Mouse (Mus musculus) thymus, postnatal 4 days (tissue): ENCODE measurements around the gene Gm35549.
A peak's percentile ranks its signal among the peaks of the same experiment; 100 is the strongest.
"Not testable (repeated sequence)": the region's sequence is repeated elsewhere in the genome, so short reads cannot be mapped to it uniquely, and the experiment has no call there.

ENCODE experiments used
- DNase-seq: peaks from one replicate; pipeline ENCODE4 v3.0.0; 2021

The Gm35549 gene

DNA sequence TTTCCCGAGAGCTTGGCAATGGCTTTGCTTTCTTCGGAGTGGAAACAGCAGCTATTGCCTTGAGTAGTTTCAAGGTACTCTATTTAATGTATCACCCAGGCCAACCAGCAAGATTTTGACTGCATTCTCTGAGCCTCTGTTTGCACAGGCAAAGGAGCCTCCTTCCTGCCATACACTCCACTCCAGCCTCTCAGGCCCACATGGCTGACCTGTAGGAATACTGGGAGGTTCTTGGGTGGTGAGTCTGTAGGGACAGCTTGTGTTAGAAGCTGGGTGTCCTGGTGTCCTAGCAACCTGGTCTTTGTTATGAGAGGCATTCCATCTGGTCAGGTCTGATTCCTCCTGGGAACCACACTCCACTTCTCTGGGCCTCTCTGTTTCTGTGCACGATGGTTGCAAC is at the start of gene Gm35549:
Gene Gm35549 (minus strand): TSS at position 276 of the 400 bp plus-strand sequence.
- DNase-seq, result no peak

DNA sequence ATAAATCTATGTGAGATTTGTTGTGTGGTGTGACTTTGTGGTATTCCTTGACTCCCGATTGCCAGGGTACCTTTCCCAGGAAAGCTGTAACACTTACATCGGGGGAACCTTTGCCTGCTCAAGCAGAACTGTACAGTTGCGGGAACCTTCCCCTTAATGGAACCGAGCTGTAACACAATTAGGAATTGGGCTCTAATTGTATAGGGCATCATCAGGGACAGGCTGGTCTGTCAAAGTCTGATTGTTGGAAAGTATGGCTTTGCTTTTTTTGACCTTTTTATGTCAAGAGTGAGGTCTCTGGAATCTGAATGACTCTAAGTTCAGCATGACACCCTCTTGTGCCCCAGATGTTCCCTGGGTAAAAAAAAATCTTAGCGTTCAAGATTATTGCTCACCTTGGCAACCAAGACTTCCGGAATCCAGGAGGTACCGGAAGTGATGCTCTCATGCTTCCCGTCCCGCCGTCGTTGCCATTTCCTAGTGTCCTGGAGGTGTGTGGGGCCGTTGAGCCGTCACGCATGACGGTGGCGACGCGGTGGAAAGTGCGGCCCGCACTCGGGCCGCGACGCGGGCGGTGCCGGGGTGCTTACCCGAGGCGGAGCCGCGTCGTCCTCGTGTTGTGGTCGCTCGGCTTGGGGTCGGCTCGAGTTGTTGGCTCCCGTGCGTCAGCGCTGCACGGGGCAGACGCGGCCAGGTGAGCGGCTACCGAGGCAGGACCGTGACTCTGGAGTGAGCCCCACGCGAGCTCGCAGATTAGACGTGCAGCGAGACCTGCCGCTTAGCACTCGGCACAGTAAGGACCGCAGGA is 42.7 kb upstream of the Gm35549 start:
- peak; percentile 71 for DNase-seq

DNA sequence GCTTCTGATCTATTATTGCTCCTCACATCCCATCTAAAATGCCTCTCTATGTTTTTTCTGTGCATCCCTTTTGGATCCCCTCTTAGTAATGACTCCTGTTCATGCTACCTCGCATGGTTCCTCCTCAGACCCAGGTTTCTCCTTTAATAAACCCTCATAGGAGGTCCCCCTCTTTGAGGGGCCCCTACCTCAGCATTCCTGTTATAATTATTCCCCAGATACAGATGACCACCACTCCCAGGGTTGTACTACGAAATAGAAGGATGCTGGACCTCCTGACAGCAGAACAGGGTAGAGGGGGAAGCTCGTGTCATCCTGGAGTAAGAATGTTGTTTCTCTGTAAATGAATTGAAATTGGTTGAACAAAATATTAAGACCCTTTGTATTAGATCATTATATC is 41.5 kb upstream of the Gm35549 start, which contains the start of gene Zkscan7:
Gene Zkscan7 (plus strand): TSS at position 301 of the 400 bp plus-strand sequence.
- no peak for DNase-seq

DNA sequence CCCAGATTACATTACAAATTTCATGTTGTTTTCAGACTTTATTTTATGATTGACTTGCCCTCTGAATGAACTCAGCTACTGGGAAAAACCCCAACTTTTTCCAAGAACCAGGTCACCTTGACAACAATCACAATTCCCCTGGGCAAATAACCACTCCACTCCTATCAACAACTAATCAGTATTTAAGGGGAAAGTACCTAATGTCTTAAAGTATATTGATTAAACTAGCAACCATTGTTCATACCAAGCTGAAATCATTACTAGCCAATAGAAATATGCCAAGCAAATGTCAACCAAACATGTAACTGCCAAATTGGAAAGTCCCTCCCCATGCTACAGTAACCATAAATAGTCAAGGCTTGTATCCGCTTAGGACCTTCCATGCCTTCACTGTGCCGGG is 31.3 kb upstream of the Gm35549 start:
- DNase-seq, result no peak

DNA sequence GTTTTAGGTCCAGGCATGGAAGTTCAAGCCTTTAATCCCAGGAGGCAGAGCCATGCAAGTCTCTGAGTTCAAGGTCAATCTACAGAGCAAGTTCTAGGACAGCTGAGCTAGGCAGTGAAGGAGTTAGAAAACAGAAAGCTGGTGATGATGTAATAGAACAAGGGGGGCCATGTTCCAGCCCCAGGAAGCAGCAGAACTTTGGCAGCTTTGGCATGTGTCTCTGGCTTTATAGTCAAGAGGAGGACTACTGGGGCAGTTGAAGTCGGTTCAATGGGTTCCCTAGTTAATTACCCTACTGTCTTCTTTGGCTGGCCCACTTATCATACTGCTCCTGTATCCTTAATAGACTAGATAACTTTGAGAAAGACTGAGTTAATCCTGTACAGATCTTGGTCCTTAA is 30.8 kb upstream of the Gm35549 start:
- no peak for DNase-seq

DNA sequence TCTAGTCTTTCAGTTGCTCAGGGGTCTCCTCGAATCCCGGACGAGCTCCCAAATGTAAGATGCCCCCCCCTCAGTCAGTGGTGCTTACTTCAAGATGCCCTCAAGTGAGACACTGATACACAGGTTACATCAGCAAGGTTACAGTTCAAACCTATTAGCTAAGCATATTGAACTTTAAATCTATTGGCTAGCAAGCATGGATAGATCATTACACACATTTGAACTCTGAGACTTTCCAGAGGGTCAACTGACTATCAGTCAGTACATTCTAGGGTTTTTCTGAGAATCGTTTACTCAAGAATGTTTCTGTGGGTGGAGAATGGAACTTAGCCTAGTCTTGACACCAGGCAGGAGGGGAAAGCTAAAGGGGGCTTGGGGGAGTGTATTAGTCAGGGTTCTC is 28.8 kb upstream of the Gm35549 start:
- no peak for DNase-seq

DNA sequence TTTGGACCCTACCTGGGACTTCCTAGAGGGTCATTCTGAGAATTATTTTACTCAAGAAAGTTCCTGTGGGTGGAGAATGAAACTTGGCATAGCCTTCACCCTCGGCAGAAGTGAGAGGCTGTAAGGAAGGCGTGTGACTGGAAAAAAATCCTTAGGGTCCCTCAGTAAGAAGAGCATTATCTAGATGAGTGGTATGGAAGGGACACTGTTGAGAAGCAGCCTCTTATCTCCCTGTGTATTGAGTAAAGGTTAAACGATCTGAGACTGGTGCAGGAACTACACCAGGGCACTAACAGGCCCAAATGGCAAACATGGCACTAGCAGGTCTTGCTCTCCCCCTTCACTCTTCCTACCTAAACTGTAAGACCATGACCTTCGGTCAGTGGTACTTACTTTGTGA is 22.4 kb upstream of the Gm35549 start:
- DNase-seq, result no peak

DNA sequence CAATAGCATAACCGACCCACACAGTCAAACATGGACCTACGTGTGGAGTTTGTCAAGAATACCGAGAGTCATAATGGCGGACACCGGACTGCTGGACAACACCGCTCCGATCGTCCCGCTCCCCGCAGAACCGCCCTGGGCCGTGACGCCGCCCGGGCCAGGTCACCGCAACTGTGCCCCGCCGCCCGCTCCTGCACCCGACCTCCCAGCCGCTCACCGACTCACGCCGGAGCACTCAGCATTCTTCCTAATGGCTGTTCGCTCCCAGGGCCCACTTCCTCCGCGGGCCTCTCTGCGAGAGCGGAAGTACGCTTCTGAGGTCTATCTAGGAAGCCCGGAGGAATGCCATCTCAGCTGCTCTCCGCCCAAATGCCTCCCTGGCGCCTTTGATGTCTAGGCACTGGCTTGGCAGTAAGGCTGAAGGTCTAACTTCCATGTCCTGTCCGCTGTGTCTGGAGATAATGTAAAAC is 21.9 kb upstream of the Gm35549 start, which contains the start of gene Zfp445:
Gene Zfp445 (minus strand): TSS at position 310 of the 470 bp plus-strand sequence.
- peak; percentile 80 for DNase-seq

DNA sequence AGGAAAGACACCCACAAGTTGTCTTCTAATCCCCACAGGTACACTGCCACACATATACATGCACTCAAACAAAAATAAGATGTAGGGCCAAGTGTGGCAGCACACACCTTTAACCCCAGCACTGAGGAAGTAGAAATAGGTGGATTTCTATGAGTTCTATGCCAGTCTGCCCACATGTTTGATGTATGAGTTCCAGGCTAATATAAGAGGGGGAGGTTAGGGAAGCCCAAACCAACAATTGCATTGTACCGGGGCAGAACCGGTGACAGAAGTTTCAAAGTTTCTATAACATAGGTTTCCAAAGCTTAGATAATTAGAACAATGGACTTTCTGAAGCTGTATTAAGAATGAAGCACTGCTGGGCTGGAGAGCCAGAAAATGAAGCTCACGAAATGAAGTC is 21.0 kb upstream of the Gm35549 start:
- no peak for DNase-seq

DNA sequence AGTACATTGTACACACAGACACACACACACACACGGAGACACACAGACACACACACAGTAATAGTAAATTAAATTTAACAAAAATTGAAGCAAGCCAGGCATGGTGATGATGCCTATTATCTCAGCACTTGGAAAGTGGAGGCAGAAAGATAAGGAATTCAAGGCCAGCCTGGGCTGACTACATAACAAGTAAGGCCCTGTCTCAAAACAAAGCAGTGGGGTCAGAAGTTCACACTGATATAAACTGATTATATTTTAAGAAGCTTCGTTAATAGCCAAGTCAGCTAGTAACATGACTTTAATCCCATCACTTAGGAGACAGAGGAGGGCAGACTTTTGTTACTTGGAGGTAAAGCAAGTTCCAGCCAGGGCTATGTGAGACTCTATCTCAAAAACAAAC is 19.9 kb upstream of the Gm35549 start:
- DNase-seq, result no peak

DNA sequence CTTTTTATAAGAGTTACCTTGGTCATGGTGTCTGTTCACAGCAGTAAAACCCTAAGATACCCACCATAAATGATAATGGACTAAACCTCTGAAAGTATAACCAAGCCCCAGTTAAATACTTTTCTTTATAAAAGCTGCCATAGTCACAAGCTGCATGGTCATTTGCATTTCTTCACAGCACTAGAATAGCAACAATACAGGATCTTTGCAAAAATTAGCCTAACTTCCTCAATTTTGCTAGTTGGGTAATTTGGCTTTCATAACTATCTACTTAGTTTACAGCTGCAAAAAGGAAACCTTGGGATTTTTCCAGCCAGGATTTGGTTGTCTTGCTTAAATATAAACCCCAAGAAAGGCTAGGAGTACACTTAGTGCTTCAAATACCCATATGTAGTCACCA is 16.9 kb upstream of the Gm35549 start:
- no peak for DNase-seq

DNA sequence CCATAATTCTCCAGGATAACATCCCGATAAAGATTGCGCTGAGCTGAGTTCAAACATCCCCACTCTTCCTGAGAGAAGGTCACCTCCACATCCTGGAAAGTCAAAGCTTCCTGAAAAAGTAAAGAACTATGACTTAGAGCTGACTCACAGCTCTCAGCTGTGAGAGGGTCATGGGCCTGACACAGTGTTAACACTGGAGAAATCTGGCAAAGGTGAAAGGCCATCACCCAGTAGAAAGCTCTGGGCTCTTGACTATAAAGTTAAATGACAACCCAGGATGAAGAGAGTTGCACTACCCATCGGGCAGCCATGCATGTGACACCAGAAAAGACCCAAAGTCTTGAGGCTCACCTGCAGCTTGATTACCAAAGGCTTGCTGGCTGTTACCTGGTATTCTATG is 12.9 kb upstream of the Gm35549 start:
- DNase-seq, result no peak

DNA sequence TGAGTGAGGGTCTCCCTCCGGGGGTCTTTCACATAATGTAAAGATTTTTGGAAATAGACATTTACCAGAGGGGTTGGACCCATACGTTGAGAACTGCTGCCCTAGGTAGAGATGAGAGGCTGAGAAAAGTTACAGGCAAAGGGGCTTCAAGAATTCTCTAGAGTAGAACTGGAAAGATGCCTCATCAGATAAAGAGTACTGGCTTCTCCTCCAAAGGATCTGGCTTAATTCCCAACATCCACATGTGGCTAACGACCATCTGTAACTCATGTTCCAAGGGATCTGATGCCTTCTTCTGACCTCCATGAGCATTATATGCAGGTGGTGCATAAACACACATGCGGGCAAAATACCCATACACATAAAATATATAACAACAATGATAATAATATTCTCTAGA is 11.8 kb upstream of the Gm35549 start:
- DNase-seq, result no peak

DNA sequence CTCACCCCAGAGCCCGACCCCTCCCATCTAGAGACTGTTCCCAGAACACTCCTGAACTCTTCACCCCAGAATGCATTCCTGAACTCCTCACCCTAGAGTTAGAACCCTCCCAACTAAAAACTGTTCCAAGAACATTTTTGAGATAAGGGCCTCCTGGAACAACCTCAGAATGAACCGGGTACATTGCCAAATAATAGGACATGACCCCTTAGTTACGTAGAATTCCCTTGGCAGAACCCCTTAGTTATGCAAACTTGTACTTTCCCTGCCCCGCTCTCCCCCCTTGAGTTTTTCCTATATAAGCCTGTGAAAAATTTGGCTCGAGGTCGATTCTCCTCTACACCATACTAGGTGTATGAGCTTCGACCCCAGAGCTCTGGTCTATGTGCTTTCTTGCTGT is 11.3 kb upstream of the Gm35549 start:
- DNase-seq, result not testable (repeated sequence)

DNA sequence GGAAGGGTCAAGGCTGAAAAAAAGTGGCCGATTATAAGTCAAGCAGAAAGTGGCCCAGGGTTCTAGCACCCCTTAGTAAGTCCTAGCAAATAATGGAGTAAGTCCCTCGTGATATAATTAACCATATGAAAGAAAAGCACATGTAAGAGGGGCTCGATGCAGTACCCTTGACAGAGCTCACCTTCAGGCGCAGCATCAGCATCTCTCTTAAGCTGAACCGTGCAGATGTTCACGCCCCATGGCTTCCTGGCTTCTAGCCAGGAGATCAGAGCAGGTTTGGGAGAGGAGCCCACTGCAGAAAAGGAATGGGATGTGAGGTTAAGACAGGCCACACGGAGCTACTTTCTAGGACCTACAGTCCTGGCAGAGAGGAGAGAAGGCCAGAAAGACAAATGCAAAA is 10.7 kb upstream of the Gm35549 start:
- no peak for DNase-seq

DNA sequence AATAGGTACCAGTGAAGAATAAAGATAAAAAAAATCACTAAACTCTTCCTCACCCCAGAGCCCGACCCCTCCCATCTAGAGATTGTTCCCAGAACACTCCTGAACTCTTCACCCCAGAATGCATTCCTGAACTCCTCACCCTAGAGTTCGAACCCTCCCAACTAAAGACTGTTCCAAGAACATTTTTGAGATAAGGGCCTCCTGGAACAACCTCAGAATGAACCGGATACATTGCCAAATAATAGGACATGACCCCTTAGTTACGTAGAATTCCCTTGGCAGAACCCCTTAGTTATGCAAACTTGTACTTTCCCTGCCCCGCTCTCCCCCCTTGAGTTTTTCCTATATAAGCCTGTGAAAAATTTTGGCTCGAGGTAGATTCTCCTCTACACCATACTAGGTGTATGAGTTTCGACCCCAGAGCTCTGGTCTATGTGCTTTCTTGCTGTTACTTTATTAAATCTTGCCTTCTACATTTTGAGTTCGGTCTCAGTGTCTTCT is 4.0 kb upstream of the Gm35549 start:
- DNase-seq, result not testable (repeated sequence)

DNA sequence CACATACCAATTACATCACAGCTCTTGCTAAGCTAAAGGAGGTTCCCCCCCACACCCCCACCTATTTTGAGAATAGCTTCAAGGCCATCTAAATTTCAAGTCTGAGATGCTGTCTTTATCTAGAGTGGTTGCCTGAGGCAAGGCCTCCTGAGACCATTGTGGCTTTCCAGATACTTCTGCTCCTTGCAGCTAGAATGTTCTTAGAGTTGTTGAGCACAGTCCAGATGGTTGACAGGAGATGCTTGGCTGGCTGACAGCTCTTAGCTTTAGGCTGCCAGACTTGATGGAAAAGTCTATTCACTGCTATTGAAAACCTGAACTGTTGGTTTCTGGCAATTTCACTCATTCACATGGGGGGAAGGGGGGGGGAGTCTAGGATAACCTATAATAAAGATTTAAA is 2.3 kb upstream of the Gm35549 start:
- DNase-seq, result no peak

DNA sequence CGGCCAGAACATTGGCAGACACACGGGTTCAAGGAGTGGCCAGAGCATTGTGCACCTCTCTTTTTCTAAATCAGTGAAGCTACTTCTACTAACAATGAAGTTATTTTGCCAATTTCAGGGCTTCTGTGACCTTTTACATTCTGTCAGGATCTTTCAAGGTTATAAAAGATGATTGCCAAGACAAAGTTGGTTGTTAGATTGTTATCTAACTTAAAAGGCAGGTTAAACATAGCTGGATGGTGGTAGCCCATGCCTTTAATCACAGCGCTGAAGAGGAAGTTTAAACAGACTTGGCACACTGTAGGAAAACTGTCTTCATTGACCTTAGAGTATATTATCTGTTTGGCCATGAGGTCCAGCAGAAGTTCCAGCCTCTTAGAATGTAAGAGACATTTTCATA is 1.8 kb upstream of the Gm35549 start:
- no peak for DNase-seq

DNA sequence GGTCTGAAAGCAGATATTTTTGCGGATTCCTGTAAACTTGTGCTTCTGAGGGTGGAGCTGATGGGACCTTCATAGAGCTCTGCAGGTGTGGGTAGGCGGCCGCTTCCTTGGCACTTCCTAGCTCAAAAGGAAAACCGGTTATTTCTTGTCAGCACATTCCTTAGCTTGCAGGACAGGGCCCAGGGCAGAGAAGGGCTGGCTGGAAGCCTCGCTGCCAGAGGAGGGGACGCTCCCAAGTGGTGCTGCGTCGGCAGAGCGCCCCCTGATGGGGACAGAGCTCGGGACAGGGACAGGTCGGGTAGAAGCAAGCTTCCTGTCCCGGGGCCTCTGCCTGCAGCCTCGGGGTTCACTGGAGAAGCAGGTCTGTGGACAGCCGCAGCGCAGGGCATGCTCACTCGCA is 6.2 kb downstream of the Gm35549 start:
- DNase-seq, result peak; percentile 71

DNA sequence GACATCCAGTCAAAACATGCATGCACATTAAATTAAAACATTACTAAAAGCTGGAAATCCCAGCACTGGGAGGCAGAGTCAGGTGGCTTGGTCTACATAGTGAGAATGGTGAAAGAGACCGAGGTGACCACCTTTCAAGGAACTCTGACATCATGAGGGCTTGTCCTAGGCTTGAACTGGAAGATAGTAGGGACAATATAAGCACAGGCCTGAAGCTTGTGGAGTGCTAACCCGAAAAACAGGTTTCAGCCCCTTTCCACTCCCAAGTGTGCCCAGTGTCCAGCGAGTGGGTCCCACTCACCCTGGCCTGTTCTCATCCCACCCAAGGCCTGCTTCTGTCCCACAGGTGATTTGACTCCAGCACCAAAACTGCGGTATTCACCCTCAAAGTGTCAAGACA is 6.6 kb downstream of the Gm35549 start:
- DNase-seq, result no peak

DNA sequence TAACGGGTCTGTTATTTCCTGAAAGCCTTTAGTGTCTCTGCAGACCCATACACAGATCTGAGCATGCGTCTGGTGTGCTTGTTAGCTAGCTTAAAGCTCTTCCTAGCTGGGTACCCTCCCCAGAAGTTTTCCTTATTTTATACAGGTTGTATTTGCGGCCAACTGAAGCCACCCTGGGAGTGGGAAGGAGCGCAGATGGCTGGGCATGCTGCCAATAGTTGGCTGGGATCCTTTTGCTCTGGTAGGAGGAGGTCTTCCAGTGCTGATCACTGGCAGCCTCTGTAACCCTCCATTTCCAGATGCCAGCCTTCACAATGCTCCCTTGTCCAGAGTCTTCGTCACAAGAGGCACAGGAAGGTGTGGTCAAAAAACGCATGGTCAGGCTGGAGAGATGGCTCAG is 7.0 kb downstream of the Gm35549 start:
- no peak for DNase-seq

DNA sequence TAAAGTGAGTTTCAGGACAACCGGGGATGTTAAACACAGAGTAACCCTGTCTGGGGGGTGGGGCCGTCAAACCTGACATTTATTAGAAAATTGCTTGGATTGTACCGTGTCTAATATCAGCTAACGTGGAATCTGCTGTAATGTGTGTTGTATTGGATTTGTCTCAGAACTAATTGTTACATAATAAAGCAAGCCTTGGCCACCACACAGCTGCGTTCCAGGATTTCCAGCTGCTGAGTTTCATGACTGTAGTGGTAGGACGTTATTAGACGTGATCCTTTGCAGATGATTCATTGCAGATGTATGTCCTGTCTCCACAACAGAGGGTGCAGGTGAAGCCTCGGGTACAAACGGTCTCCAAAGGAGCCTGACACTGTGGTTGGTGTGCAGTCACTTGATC is 7.7 kb downstream of the Gm35549 start:
- no peak for DNase-seq

DNA sequence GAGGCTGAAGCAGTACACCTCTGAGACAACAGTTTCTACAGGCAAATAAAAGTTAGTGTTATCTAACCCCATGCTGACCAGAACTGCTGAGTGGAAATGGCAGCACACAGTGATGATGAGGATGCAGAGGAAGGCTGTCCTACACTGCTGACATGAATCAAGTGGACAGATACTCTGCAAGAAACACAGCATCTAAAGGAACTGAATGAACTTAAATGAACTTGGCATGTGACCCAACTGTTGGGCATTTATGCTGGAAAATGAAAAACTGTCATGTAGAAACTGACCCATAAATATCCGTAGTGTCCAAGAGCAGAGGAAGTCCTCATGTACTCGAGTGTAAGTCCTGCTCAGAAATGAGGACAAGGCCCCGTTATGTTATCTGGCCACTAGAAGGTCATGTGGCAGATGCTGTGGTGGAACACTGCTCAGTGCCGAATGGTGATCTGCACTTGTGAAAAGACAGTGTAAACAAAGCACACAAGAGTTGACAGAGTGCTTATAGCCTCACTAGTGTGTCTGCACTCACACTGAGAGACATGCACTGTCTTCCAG is 13.9 kb downstream of the Gm35549 start:
- no peak for DNase-seq

DNA sequence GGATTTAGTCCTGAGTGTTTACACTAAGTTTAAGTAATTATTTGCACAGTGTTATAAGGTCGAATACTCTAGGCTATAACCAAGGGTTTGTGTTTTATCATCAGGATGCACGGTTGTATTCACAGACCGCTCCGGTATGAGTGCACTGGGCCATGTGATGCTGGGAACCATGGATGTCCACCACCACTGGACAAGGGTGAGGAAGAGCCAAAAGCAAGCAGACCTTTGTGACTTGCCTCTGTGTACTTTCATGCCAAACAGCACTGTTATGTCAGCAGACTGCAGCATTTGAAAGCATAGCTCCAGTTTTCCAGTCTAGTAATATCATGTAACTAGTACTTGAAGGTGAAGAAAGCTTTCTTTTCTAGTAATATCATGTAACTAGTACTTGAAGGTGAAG is 17.1 kb downstream of the Gm35549 start:
- DNase-seq, result no peak
